Mouse (Mus musculus) olfactory bulb, adult 2 months (tissue): ENCODE measurements around the gene Sphk1.

Experiments used
- CTCF ChIP-seq: fragments of 200-500 bp; IDR thresholded peaks from 2 replicates; pipeline ENCODE4 v1.5.1; 2012; ENCODE audit warnings: low read depth, mild to moderate bottlenecking, low read length, moderate library complexity; ENCODE audit not compliant: insufficient read depth
- POLR2A ChIP-seq: fragments of 200-500 bp; IDR thresholded peaks from 2 replicates; pipeline ENCODE4 v1.6.1; 2012; ENCODE audit warnings: mild to moderate bottlenecking, low read depth, low read length, moderate library complexity; ENCODE audit not compliant: insufficient read depth

GRCm38 (mm10) chr11:116572756-116573543 lies 42.2 kb downstream of the Sphk1 start:
- no peak for TF ChIP-seq CTCF
- no peak for TF ChIP-seq POLR2A
